Mouse (Mus musculus) frontal cortex, adult 2 months (tissue): ENCODE measurements around the gene Fn1. TPM values are rescaled to one million over a fixed set of nuclear protein-coding genes. Genes with fewer than 3 reads are reported as not detected.

Experiments used
- DNase-seq, 2 experiments: peaks; one replicate each; pipeline ENCODE4 v3.0.0; 2022; ENCODE audit warnings: low spot score in 1 of 2; ENCODE audit errors: extremely low spot score in 1 of 2
- polyA plus RNA-seq: library from polyadenylated mRNA; depleted of rRNA; stranded (reverse); fragments of >200 nt; gene quantifications from 2 replicates; pipeline ENCODE4 v1.2.3, GENCODE M21; 2012; rRNA removed

The Fn1 gene
- polyA plus RNA-seq: 66.0 and 67.7 TPM in 2 replicates

GRCm38 (mm10) chr1:71652551-71653399 is at the start of gene Fn1:
Fn1 (minus strand) TSS chr1:71653200.
- DNase-seq: peak in 1 of 2 experiments; percentile 35

- no peak for DNase-seq
Observed at GRCm38 (mm10) chr1:71696093-71696492, 43.1 kb upstream of the Fn1 start.

- DNase-seq: no peak
Observed at GRCm38 (mm10) chr1:71691472-71692277, 38.7 kb upstream of the Fn1 start.

- no peak for DNase-seq
Observed at GRCm38 (mm10) chr1:71688926-71689303, 35.9 kb upstream of the Fn1 start.

GRCm38 (mm10) chr1:71688272-71688925 is 35.4 kb upstream of the Fn1 start:
- DNase-seq: no peak

DNA sequence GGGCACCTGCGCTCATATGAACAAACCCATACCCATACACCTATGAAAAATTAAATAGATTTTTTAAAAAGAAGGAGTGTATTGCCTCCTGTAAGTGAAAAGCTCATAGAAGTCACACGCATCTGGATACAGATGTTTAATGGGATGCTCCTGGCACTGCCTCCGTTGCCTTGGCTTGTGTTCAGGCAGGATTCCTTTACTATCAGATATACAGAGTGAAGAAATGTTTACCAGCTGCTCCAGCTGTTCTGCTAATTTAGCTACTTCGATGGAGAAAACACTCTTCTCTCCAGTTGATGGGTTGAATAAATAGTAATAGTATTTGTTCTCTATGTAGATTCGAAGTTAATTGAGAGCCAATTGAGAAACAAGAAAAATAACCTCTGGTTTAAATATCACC is 33.8 kb upstream of the Fn1 start:
- DNase-seq: no peak

- DNase-seq: no peak
Observed at GRCm38 (mm10) chr1:71683736-71684135, 30.7 kb upstream of the Fn1 start.

GRCm38 (mm10) chr1:71682194-71682715 is 29.3 kb upstream of the Fn1 start:
- no peak for DNase-seq

GRCm38 (mm10) chr1:71681306-71681705 is 28.3 kb upstream of the Fn1 start:
- DNase-seq: no peak

DNA sequence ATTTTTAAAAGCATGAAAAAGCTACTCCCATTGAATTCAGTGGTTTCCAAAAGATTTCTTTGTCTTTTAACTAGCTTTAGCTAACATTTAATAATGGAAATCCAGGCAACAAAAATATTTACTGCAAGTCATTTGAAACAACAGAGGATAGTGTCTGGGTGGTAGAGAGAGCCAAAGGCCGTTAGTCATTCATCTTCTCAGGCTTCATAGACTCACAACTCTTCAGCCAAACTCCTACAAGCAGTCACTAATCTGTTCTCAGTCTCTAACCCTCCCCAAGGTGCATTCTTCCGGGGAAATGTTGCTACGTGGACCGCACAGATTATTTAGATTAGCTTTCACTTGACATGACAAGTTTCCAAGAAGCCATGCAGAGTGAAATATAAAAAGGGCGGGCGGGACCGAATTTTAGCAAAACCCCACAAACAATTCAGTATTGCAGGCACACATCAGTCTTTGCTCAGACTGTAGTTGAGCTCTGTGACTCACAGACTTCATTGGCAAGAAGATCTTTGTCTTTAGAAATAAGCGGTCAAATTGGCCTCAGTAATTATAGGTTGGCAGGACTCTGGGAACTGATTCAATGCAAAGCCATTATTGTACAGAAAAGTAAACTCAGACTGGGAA is 27.2 kb upstream of the Fn1 start:
- DNase-seq: no peak

DNA sequence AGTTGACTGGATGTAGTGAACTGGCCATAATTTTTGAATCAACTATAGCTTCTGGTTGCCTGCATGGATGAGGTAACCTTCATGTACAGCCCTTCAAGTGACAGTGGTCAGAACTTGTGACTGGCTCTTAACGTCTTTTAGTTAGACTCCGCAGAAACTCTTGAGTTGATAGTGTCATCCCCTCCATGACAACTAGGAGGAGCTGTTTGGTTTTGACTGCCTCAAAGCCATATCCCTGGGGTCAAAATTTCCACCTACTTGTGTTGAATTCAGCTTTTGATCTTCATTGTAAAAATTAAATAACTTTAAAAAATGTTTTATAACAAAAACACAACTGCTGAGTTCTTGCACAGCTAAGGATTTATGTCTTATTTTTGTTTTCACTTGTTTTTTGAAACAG is 22.4 kb upstream of the Fn1 start:
- no peak for DNase-seq

DNA sequence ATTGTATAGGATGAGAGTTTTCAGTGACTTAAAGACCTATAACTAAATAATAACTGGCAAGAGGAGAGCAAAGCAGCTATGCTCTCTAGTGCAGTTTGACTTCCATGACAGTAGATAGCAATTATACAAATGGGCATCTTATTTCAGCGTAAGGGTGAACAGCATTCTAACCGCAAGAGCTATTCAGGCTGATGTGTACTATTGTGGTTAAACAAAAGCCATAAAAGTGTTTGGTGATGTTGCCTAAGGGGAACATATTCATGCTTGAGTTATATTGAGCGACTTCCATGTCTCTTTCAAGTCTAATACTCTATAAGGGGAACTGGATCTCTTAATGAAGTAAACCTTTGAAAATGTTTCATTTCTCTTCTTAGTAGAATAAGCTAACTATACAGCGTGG is 21.3 kb upstream of the Fn1 start:
- DNase-seq: no peak

DNA sequence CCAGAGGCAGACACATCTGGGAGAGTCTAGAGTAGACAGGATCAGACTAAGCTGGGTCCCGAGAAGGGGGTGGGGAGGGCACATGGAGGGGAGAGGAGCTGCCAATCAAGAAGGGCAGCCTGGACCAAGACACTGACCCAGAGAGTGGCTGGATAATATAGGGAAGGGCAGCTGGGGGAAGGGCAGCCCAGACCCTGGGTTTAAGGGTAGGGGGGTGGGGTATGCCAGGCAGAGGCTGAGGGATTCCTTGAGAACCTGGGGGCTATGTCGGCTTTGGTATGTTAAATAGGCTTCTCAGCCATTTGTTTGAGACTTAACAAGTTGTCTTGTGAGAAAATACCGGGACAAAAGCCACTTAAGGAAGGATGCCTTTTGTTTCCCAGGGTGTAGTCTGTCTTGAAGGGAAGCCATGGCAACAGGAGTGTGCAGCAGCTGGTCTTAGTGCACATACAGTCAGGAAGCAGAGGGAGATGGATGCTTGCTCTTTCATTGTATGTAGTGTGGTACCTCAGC is 20.5 kb upstream of the Fn1 start:
- no peak for DNase-seq

GRCm38 (mm10) chr1:71672346-71672745 is 19.3 kb upstream of the Fn1 start:
- DNase-seq: no peak

DNA sequence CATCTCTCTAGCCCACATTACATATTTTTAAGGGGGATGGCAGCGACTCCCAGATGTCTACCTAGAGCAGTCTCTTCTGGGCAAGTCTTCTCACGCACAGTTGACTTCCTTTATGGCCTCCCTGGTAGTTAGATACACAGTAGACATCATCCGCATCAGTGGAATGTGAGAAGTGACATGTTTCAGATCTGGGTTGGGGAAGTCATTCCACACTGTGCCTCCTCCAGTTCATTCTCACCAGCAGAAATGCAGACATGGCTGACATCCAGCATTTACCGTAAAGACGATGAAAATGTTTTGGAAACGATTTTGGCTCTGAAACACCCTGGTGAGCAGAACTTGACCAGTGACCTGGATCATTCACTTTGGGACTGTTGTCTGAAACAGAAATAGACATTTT is 10.2 kb upstream of the Fn1 start:
- no peak for DNase-seq

- DNase-seq: no peak
Observed at GRCm38 (mm10) chr1:71658632-71659031, 5.6 kb upstream of the Fn1 start.

- DNase-seq: no peak
Observed at GRCm38 (mm10) chr1:71656309-71656708, 3.3 kb upstream of the Fn1 start.

DNA sequence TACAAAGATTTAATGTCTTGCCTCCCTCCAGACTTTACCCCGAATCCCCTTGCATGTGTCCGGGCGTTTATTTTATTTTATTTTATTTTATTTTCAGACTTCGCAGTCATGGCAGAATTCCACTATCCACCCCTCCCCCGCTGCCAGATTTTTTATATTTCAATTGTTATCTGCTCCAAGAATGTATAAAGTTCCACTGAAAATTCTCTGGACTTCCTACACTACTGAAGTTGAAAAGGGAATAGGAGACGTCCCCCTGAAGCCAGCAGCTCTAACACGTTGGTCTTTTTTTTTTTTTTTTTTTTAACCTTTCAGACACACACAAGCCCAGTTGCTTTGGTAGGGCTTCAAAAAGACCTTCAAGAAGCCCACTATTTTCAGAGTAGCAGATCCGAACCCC is 1.2 kb upstream of the Fn1 start:
- DNase-seq: no peak

DNA sequence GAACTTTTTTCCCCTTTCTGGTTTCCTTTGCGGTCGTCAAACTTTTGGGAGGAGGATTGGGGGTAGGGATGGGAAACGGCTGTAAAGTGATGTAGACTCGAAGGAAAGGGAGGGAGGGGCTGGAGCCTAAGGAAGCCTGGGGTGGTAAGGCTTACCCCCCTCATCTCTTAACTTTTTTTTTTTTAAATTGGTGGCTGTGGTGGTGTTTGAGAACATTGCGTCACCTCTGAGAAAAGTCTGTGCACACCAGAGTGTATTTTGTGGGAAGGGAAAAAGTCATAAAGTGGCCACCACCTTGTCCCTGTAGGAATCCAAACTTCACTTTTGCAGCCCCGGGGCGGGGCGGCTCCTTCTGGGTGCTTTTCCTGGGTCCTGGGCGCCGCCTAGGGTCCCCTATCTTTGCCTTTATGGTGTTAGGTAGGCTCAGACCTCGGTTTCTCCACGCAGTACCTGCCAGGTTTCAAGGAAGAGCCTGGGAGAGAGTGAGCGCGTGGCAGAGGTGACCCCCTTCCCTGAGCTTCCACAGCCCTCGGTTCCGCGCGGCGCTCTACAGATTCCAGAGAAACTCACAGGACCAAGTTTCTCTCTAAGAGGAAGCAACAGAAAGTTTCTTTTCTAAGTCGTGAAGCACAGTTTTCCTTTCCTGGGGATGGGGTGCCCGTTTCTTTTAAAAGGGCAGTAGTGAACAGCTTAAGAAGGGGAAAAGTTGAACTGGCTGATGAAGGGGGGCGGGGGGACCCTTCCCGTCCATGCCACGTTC is 580 bp upstream of the Fn1 start:
- DNase-seq: no peak

DNA sequence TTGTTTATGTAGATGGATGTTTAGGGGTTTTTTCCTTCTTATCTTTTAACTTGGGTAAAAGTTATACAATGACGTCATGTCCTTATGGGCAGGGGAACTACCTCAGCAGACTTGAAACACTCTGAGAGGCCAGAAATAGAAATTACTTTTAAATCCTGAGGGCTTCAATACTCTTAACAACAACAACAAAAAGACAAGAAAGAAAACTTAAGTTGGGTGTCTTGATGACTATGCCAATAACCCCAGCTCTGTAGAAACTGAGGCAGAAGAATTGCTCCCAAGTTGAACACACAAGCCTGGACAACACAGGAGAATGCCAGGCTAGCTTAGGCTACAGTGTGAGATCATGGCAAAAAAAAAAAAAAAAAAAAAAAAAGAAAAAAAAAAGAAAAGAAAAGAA is 1.2 kb downstream of the Fn1 start:
- no peak for DNase-seq
